Mouse (Mus musculus) cerebellum, postnatal 4 days (tissue): ENCODE measurements at regions not wholly inside any gene's neighbourhood (a gene's known extent, or its start where the extent isn't known, plus 50 kb on each side); places are given as distances from the start of the nearest gene placed in this dataset.

Experiments
- DNase-seq, 2 experiments: peaks; one replicate each; pipeline ENCODE4 v3.0.0; 2022; ENCODE audit warnings: low spot score in 2 of 2, mixed read lengths in 1 of 2

DNA sequence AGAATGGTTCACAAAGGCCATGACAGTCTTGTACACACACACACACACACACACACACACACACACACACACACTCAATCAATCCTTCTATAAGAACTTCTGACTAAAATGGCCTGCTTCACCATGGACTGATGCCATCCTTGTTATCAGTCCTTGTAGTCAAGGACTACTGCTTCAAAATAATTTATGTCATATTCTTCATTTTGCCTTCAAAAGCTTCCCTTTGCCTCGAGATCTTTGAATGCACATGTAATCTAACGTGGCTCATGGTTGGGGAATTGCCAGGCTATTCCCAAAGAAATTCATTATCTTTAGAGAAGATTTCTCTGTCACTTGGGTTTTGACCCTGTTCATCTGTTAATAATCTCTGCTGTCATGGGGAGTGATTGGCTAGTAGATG is 278.0 kb upstream of the Cdyl start:
- no peak for DNase-seq

DNA sequence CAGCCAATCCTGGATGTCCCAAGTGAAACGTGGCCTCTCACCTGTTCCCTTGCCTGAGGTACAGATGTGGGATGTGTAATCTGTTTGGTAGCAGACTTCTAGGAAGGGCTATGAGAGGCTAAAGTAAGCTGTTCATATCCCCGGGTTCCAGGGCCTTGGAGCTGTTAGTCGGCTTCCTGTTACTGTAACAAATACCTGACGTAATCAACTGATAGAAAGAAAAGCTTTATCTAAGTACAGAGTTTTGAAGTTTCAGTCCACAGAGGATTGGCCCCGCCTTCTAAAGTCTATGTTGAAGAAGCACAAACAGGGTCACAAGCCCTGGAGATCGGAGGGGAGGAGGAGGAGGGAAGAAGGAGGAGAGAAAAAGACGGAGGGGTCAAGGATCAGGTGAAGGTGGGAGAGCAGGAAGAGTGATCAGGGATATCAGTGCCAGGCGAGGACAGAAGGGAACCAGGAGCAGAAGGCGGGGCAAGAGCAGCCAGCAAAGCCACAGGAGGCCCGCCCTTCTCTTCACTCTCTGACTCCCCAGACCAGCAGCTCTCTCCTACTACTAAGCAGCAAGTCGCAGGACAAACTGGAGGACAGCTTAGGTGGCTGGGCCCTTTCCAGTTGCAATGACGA is 276.5 kb upstream of the Cdyl start:
- no peak for DNase-seq

DNA sequence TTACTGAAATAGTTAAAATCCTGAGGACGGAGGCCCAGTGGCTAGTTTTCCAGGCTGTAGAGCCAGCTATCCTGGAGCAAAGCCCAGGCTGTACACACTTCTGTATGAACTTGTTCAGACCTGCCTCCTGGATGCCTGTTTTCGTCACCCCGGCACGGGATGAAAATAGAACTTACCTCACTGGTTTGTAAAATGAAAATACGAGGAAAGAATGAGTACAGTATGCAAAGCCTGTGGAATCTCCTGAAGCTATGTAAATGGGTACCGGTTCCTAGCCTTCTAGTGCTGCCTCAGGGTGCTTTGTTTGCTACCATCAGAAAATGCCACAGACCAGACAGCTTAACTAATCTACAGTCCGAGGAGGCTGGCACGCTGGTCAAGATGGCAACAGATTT is 276.0 kb upstream of the Cdyl start:
- peak in 1 of 2 experiments; percentile 8 for DNase-seq

DNA sequence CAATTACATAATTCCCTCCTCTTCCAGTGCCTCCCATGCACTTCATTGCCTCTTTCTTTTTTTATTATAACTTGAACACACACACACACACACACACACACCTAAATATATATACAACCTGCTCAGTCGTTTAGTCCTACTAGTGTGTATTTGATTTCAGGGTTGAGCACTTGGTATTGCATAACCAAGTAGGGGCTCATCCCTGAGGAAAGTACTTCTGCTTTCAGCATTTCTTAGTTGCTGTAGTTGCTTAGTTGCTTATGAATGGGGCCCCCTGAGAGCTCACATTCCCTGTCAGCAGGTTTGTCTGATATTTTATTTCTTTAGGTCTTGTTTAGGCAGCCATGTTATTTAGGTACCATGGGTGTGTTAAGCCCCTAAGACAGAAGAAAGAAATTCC is 271.3 kb upstream of the Cdyl start:
- no peak for DNase-seq

DNA sequence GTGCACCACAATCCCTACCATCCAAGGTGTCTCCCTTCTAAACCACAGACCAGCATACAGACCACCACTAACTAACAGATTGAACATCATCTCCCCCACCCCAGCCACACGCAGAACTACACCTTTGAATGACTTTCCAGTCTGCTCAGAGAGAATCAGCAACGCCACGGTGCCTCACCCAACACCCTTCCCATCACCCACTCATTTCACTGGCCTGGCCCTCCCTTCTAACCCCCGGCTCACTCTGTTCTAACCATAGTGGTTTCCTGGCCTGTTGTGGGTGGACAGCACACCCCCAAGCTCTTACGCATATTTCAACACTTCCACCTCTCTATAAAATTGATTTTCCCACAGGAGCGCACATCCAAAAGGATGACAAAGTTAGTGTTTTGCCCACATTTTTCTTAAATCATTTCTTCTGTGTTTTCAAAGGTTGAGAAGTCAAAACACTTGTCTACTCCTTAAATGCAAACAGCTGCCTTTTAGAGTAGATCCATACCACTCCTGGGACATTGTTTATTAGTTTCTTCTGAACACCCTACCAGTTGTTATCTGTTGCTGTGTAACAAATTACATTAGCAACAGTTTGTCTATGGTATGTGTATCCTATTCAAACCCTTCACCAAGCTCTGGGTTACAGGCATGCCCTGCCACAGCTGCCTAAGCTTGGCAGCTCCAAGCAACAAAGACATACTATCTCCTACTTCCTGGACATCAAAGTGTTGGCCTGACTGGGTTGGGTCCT is 269.7 kb upstream of the Cdyl start:
- no peak for DNase-seq

DNA sequence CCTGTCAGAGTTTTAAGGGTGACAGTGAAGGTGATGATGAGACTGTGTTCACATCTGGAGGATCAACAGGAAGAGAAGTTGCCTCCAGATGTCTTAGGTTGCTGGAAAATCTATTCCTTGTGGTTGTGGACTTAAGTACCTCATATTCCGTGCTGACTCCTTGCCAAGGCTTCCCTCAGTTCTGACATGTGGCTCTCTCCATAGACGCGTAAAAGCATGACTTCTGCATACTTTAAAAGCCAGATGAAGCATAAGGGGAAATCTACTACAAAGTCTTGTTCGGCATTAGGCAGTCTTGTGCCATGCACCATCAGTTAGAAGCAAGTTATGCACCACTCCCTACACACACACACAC is 269.1 kb upstream of the Cdyl start:
- DNase-seq, result no peak

DNA sequence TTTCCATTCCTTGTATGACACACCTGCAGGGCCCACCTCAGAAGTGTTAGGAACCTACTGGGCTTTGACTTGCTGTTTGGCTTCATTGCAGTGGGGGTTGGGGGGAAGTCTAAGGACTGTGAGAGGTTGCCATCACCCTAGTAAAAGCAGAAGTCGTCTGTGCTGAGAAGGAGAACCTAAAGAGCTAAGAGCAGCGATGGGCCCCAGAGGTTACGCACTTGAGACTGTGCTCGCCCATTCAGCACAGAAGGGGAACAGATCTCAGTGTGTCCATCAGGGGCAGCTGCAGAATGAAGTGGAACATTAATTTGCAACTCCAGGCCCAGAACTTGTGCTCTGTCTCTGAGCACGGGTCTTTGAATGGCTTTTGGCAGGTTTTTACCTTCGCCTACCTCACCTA is 267.5 kb upstream of the Cdyl start:
- DNase-seq, result no peak

DNA sequence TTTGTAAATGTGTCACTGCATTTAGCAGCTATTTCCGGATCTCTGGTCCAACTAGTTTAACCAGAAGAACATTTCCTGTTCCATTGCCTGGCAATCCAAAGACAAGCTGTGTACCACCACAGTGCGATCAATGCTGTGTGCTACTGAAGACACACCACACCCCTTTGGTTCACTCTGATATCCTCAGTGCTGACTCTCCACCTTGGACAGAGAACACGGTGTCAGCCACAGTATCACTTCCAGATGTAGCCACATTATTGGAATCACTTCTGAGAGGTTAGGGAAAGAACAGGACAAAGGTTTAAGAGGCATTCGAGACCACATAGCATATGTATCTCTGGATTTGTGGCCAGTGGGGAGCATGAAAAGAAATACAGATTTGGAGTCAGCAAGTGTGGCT is 264.4 kb upstream of the Cdyl start:
- DNase-seq, result no peak

DNA sequence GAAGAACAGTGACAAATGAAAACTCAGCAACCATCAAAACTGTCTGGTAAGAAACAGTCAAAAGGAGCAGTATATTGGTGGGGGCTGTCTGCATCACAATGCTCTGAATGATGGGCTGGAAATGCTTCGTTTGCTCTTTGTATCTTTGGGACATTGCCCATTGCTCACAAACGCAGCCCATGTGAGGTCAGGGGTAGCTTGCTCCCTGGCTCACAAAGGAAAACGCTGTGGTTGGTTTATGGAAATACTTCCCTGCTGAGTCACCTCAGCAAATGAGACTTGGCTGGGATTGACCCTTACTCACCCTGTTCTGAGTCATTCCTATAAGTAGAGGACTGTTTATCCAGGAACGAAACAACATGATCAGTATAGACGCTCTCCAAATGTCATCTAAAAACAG is 264.0 kb upstream of the Cdyl start:
- DNase-seq, result no peak

DNA sequence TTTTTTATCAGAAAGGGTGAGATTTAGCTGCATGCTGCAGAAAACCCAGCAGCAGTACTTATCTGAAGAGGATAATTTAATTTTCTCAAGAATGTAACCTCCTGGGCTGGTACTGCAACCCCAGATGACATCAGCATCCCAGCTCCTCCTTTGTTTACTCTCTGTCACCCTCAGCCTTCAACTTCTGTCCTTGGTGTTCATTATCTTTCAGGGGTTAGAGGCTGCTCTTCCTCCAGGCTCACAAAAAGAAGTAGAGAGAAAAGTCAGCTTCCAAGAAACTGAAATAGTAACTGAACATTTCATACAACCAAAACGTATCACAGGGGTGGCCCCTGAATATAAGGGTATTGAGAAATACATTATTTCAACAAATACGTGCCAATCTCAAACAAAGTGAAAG is 262.5 kb upstream of the Cdyl start:
- DNase-seq, result no peak

DNA sequence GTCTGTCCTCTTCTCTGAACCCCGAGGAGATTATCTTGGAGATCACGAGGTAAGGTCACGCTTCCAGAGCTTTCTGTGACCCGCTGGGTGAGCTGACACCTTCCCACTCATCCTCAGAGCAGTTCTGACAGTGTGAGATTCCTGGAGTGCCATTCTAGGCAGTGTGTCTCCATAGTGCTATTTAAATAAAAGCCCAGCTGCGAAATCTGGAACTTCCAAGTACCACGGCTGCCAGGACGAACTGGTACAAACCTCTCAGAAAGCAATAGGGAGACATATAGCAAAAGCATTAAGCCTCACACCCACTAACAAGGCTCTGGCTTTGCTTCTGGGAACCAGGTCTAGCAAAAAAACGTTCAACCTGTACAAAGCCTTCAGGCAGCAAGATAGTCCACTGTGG is 261.4 kb upstream of the Cdyl start:
- no peak for DNase-seq

DNA sequence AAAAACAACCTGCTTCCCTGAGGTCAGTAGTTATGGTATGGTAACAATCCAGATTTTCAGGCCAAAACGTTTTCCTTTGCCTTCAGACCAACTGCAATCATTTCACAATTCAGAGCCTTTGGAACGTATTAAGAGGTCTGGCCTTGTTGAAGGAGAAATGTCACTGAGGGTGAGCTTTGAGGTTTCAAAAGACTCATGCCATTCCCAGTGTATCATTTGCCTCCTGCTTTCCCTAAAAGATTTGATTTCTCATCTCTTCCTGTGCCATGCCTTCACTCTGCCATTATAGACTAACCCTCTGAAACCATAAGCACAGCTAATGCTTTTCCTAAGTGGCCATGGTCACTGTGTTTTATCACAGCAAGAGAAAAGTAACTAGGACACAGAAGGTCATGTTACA is 256.8 kb upstream of the Cdyl start:
- no peak for DNase-seq

DNA sequence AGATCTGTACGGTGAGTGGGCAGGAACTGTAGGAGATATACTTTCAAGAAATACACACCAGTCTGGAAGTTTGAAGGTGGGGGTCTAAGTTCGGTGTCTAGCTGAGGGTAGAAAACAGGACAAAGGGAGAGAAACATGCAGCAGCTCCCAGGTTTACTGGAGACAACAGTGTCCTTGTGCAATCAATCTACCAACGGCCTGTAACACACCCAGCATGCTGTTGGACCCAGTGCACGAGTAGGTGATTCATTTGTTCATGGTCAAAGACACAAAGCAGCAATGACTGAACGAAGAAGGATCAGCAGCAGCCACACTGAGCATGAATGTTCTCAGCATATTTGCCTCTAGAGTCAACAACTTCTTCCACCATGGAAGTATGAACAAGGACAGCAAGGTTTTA is 255.2 kb upstream of the Cdyl start:
- no peak for DNase-seq

DNA sequence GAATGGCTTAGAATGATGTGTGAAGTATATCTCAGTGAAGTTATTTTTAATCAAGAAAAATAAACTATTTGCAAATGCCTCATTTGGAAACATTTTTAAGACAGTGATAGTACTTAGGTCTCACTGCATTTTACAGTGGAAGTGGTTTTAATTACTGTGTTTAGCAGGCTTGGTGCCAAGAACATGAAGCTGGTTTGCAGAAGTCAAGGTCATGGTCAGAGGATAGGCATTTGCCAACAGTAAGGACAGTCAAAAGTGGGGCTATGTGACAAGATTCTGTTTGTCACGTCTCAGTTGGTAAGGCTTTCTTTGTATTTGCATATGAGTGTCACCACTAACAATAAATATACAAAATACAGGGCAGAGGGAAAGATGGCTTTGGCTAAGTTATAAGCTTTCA is 254.2 kb upstream of the Cdyl start:
- no peak for DNase-seq

DNA sequence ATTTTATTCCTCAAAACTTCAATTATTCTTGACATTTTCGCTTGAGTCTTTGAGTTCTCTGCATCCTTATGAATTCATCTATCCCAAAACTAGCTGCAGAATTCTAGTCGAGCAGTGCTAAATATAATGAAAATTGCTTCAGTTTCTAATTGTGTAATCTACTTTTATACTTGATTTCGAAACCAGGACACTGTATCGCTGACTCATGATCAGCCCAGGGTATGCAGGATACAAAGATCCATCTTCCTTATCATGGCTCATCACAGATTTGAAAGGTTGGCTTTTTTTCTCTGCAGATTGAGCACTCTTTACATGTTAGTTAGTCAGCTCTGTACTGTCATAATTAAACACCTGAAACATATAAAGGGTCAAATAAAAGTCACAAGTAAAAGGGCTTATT is 242.1 kb upstream of the Cdyl start:
- no peak for DNase-seq

DNA sequence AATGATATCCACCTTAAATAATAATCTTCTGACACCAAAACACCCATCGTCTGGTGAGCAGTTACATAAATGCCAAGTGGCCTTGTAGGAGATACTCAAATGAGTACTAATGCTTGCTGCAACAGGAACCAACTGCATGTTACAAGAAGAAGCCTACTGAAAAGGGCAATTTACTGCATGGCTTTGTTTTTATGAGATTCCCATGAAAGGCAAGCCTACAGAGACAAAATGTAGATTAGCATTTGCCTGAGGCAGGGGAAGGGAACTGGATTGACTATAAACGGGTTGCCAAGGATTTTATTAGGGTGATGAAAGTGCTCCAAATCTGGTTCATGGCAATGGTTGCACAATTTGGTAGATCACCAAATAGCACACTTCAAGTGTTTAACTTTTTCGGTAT is 239.6 kb upstream of the Cdyl start:
- no peak for DNase-seq

DNA sequence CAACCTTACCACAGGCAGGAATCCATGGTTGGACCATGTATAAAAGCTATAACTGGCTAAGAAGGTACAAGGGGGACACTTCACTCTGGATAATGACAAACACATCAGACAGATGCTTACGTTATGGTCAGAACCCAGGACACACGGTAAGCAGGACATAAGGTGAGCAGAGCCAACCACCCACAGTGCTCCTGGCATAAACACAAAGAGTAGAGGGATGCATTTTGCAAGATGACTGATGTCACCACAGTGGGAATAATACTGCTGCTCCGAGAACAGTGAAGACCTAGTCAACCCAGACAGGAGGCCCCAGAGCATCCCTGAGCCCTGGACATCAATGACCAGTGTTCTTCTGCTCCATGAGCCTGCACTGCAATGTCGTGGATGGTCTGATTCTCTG is 233.6 kb upstream of the Cdyl start:
- no peak for DNase-seq

DNA sequence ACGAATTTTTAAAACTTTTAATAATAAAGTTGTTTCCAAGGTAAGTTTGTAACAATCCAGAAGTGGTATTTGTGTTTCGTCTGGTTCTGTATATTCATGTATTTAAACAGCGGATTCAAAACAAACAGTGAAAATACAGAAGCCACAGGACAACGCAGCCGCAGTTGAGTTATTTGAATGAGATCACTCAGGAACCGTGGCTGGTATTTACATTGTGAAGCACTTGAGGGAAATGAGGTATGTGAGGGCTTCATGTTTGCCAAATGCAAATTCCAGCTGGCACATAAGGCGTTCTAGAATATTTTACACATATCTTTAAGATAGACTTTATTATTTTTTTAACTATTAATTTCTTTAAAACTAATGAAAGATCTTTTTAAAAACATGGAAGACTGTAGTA is 224.5 kb upstream of the Cdyl start:
- DNase-seq, result no peak

DNA sequence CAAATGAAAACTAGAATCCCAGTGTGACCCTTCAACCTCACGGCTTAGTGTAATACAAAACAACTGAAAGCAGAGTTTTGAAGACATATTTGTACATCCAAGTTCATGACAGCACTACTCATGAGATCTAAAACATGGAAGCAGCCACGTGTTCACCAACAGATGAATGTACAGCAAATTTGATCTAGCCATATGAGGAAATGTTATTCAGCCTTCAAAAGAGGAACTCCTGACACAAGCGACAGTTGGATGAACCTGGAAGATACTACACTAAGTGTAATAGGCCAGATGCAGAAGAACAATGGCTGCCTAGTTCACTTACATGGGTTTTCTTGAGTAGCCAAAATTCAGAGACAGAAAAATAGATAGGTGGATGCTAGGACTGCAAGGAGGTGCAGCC is 212.0 kb upstream of the Cdyl start:
- DNase-seq, result no peak

DNA sequence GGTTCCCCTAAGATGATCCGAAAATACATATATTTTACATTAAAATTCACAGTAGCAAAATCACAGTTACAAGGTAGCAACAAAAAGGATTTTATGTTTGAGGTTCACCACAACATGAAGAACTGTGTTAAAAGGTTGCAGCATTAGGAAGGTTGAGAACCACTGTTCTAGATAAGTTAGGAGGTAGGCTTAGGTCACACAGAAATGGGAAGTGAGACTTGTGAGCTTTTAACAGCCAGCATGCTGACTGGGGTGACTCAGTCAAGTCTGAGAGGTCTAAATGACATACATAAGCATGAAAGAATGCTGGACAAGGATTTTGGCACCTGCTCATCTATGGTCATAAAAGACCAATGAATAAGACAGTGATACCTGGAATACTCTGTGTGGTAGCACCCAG is 207.2 kb upstream of the Cdyl start:
- DNase-seq, result no peak

DNA sequence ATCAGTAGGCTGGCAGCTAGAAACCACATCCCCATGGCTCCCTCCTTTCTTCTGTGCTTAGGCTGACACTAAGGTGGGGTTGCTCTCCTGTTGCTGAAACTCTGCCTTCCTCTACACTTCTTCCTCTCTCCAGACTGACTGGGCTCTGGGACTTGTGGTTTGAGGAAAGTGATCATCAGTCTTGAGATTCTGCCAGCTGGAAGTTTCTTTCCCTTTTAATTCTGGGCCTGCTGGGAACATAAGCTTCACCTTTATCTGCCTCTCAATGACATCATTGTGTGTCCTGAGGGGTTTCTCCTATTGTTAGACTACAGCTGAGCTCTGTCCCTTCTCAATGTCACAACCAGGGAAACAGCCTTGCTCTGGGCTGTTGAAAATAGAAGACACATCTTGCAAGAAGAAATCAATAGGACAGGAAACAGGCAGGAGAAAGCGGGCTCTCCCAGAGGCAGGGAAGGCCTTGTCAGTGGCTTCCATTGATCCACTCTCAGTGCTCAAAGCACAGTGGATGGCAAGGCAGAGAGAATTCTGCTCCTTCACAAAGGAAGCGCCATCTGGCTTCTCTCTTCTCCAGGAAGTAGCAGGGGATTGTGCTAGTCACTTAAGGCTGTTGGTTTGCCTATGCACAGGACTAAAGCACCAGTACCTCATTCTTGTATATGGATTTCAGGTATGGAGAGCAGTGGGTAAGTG is 206.3 kb upstream of the Cdyl start:
- no peak for DNase-seq

DNA sequence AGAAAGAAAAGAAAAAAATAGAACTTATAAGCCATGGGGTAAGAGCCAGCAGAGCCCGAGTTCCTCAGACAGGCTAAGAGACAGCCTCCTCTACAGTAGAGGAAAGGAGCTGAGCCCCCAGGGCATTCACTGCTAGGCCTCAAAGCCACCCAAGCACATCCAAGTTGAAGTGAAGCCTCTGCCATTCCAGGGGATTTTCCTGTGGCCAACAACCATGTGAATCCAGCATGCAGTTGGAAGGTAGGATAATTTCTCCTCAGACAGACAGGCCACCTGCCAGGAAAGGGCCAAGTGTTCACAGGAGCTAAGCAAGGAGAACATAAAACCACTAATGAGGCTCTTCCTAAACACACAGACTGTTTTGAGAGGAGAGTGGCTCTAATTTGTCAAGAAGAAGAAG is 199.6 kb upstream of the Cdyl start:
- no peak for DNase-seq

DNA sequence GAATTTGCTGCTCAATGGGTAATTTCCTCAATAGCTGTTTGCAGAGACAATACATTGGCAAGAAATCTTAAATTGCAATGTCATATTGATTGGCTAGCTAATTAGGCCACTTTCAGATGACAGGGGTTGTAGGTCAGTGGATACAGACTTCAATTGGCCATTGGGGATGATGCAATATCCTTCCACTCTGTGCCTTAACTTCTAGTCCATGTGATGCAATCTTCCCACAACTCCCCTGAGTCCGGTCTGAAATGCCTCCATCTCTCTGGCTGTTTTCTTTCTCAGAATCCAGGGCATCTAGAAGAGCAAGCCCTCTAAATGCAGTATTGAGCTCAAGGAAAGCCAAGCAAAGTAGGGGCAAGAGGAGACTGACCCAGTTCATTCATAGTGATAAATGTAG is 196.4 kb upstream of the Cdyl start:
- DNase-seq, result no peak

DNA sequence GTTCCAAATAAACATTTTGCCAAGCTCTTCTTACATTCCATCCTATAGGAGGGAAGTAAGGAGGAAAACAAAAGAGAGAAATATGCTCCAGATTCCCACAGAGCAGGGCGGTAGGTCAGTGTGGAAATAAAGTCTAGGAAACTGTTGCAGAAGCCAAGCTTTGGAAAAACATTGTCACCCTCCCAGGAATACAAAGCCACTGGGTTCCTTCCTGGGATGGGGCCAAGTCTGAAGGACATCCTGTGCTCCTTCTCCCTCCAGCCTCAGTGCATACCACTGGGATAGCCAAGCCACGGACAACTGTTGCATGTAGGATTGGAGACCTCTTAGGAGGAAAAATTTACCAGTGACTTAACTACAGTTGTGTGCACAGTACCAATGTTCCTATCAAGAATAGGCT is 195.8 kb upstream of the Cdyl start:
- DNase-seq, result no peak
